Mouse (Mus musculus): ENCODE measurements around the gene Id2. TPM values are rescaled to one million over a fixed set of nuclear protein-coding genes. Genes with fewer than 3 reads are reported as not detected.

Gene Id2
- polyA plus RNA-seq, 1 experiment: not detected

DNA sequence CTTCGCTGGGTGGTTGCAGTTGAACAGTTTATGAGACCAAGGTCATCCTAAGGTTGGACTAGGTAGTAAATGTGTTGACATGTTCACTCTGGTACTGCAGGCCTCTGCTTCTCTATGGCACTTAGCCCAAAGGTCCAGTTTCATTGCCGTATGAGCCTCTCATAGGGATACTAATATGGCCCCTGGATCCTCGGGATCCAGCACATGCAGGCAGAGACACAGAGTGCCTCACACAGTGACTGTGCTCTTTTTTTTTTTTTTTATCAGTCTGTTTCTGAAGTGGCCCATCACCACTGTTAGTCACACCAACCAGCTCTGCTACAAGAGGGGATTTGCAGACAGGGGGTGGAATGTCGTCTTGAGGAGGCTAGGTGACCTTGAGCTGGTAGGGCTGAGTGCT lies 23.6 kb downstream of the Id2 start:
- no peaks in the 10 kb centered on the region for H3K27me3 ChIP-seq (ENCODE audit: control insufficient read depth)
- no peak for TF ChIP-seq GATA1 (IDR thresholded peaks at IDR 0.05; ENCODE audit: low read length)
- no peak for TF ChIP-seq TAL1 (IDR thresholded peaks at IDR 0.05; ENCODE audit: low read length)
- no peaks in the 10 kb centered on the region for H3K4me1 ChIP-seq (ENCODE audit: control insufficient read depth)
- no peaks in the 10 kb centered on the region for H3K9me3 ChIP-seq (ENCODE audit: control insufficient read depth, low read length)
- no peaks in the 10 kb centered on the region for H3K36me3 ChIP-seq (ENCODE audit: control insufficient read depth)
- H3K4me3 ChIP-seq (replicated peaks): no peak overlapping the region

DNA sequence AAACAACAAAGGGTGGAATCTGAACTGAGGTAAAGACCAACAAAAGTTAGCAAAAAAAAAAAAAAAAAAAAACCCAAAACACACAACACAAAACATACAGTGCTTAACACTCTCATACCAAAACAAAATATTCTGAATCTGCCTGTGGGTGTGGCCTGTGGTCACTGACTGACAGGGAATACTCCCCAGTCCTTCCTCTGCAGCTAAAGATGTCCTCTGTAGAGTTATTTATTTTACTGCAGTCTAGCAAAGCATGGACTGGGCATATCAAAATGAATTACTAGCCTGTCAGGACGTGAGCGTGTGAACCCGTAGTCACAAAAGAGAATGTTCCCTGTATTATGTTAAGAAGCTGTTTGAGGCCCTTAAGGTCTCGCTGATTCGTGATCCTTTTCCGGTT lies 34.7 kb downstream of the Id2 start:
- TF ChIP-seq TAL1 (IDR thresholded peaks at IDR 0.05; ENCODE audit: low read length): no peak
- no peak for TF ChIP-seq GATA1 (IDR thresholded peaks at IDR 0.05; ENCODE audit: low read length)
- H3K27me3 ChIP-seq (ENCODE audit: control insufficient read depth): no peaks in the 10 kb centered on the region
- H3K4me3 ChIP-seq (replicated peaks): no peak overlapping the region
- no peaks in the 10 kb centered on the region for H3K9me3 ChIP-seq (ENCODE audit: control insufficient read depth, low read length)
- no peaks in the 10 kb centered on the region for H3K4me1 ChIP-seq (ENCODE audit: control insufficient read depth)
- H3K36me3 ChIP-seq (ENCODE audit: control insufficient read depth): peaks cover 17% of the 10 kb centered on the region

DNA sequence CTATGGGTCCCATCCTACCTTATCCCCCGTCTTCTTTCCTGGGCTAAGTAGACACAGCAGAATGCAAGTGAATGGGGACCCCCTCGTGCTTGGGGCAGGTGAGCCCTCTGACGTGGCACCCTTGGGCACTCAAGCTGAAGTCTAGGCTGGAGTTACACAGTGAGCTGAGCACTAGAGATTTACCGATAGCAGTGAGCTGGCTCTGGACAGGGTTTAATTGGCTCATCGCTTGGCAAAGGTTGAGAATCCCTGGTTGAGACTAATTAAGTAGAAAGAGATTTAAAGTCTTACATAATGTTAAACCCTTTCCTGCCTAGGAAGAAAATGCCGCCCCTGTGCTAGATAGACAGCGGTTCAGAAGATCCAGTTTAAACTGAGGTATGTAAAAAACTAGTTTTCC lies 36.0 kb downstream of the Id2 start:
- Histone ChIP-seq H3K9me3 (ENCODE audit: control insufficient read depth, low read length) (no peaks in the 10 kb centered on the region), H3K4me3 (replicated peaks) (no peak overlapping the region), H3K4me1 (ENCODE audit: control insufficient read depth) (no peaks in the 10 kb centered on the region), H3K36me3 (ENCODE audit: control insufficient read depth) (peaks cover 26% of the 10 kb centered on the region), H3K27me3 (ENCODE audit: control insufficient read depth) (no peaks in the 10 kb centered on the region)
- no peak for TF ChIP-seq TAL1 (IDR thresholded peaks at IDR 0.05; ENCODE audit: low read length)
- TF ChIP-seq GATA1 (IDR thresholded peaks at IDR 0.05; ENCODE audit: low read length): no peak

DNA sequence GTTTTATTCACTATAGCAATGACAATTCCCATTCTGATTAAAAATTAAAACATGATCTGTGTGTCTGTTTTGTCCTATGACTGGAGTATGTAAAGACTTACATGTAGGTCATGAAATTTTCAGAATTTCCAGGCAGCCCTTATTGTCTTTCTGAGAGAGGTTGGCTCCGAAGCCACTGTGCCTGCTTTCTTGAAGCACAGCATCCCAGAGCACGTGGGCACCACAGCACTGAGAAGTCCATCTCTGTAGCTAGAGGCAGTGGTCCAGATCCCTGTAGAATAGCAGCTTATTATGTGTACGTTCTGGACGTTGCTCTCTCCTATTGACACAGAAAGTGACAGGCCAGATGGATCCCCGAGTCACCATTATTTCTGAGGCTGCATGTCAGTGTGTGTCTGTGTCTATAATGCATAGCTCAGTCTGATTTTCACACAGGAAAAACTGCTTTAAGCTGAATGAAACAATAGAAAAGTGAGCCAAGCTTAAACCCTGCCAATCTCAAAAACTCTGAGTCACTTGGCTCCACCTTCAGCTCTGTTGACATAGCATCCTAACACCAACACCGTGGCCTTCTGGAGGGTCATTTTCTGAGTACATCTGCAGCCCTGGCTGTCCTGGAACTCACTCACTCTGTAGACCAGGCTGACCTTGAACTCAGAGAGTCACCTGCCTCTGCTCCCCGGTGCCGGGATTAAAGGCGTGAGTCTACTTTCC lies 37.3 kb downstream of the Id2 start:
- no peak for TF ChIP-seq TAL1 (IDR thresholded peaks at IDR 0.05; ENCODE audit: low read length)
- no peak for TF ChIP-seq GATA1 (IDR thresholded peaks at IDR 0.05; ENCODE audit: low read length)
- no peaks in the 10 kb centered on the region for H3K27me3 ChIP-seq (ENCODE audit: control insufficient read depth)
- H3K4me1 ChIP-seq (ENCODE audit: control insufficient read depth): no peaks in the 10 kb centered on the region
- H3K9me3 ChIP-seq (ENCODE audit: control insufficient read depth, low read length): no peaks in the 10 kb centered on the region
- H3K36me3 ChIP-seq (ENCODE audit: control insufficient read depth): peaks cover 35% of the 10 kb centered on the region
- H3K4me3 ChIP-seq (replicated peaks): no peak overlapping the region

DNA sequence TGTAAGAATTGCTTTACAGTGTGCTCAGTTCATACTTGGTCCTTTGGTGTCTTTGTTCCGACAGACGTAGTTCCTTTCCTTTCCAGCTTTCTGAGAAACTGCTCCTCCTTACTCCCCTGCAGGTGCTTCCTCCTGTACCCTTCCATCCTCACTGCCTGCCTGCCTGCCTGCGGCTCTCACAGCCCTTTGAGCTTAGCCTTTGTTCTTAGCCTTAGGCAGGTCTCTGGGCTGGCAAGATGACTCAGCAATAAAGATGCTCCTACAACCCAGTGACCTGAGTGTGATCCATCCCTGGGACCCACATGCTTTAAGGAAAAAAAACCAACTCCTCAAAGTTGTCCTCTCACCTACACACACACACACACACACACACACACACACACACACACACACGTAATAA lies 42.0 kb downstream of the Id2 start:
- H3K9me3 ChIP-seq (ENCODE audit: control insufficient read depth, low read length): no peaks in the 10 kb centered on the region
- H3K27me3 ChIP-seq (ENCODE audit: control insufficient read depth): no peaks in the 10 kb centered on the region
- no peaks in the 10 kb centered on the region for H3K4me1 ChIP-seq (ENCODE audit: control insufficient read depth)
- no peak overlapping the region for H3K4me3 ChIP-seq (replicated peaks)
- no peak for TF ChIP-seq GATA1 (IDR thresholded peaks at IDR 0.05; ENCODE audit: low read length)
- TF ChIP-seq TAL1 (IDR thresholded peaks at IDR 0.05; ENCODE audit: low read length): no peak
- peaks cover 66% of the 10 kb centered on the region for H3K36me3 ChIP-seq (ENCODE audit: control insufficient read depth)

DNA sequence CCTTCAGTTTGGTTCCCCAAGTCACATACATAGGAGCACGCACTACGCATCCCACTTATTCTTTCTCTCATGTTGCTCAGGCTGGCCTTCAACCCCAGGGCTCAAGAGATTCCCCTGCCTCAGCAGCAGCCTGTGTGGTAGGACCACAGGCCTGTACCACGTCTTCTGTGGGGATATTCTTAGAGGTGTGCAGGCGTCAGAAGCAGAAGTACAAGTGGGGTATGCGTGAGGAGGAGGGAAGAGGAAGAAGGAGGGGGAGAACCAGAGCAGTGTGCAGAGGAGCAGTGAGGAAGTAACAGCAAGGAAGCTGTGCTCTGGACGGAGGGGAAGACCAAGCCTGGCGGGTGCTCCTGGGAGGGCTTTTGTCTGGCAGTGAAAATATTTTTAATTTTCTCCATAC lies 42.4 kb downstream of the Id2 start:
- no peak for TF ChIP-seq GATA1 (IDR thresholded peaks at IDR 0.05; ENCODE audit: low read length)
- TF ChIP-seq TAL1 (IDR thresholded peaks at IDR 0.05; ENCODE audit: low read length): no peak
- no peaks in the 10 kb centered on the region for H3K4me1 ChIP-seq (ENCODE audit: control insufficient read depth)
- no peaks in the 10 kb centered on the region for H3K9me3 ChIP-seq (ENCODE audit: control insufficient read depth, low read length)
- H3K27me3 ChIP-seq (ENCODE audit: control insufficient read depth): no peaks in the 10 kb centered on the region
- no peak overlapping the region for H3K4me3 ChIP-seq (replicated peaks)
- peaks cover 66% of the 10 kb centered on the region for H3K36me3 ChIP-seq (ENCODE audit: control insufficient read depth)

DNA sequence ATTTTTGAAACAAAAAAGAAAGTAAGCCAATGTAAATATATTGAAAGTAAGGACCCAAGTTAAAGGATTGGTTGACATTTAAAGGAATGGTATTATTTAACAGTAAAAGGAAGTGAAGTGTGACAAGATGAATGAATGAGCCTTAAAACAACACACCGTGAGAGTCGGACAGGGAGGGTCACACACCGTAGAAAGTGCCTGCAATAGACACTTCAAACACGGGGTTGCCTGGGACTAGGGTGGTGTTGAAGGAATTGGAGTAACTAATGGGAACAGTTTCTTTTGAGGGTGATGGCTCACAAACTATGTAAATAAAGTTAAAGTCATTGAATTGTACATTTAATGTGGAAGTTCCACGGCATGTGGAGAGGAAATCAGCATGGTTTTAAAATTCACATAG lies 47.7 kb downstream of the Id2 start:
- H3K4me1 ChIP-seq (ENCODE audit: control insufficient read depth): no peaks in the 10 kb centered on the region
- no peak for TF ChIP-seq GATA1 (IDR thresholded peaks at IDR 0.05; ENCODE audit: low read length)
- no peak for TF ChIP-seq TAL1 (IDR thresholded peaks at IDR 0.05; ENCODE audit: low read length)
- H3K27me3 ChIP-seq (ENCODE audit: control insufficient read depth): no peaks in the 10 kb centered on the region
- no peaks in the 10 kb centered on the region for H3K9me3 ChIP-seq (ENCODE audit: control insufficient read depth, low read length)
- peaks cover 36% of the 10 kb centered on the region for H3K36me3 ChIP-seq (ENCODE audit: control insufficient read depth)
- H3K4me3 ChIP-seq (replicated peaks): no peak overlapping the region

DNA sequence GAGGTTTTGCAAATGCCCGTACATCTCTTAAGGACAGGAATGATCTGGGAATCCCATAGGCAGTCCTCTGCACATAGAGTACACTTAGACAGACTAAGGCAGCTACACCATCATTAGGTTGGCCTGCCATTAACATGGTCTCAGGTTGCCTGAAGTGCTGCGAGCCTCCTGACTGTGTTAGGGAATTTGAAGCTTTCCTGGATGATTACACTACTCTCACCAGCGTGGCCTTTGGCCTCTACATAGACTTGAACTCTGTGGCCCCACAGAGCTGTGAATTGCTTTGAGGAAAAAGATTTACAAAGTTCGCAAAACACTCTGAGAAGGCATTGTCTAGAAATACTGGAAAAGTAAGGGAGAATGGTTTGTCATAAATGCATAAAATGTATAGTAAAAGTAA lies 52.4 kb downstream of the Id2 start:
- no peaks in the 10 kb centered on the region for H3K9me3 ChIP-seq (ENCODE audit: control insufficient read depth, low read length)
- H3K4me1 ChIP-seq (ENCODE audit: control insufficient read depth): no peaks in the 10 kb centered on the region
- no peaks in the 10 kb centered on the region for H3K27me3 ChIP-seq (ENCODE audit: control insufficient read depth)
- TF ChIP-seq GATA1 (IDR thresholded peaks at IDR 0.05; ENCODE audit: low read length): no peak
- no peak for TF ChIP-seq TAL1 (IDR thresholded peaks at IDR 0.05; ENCODE audit: low read length)
- H3K4me3 ChIP-seq (replicated peaks): no peak overlapping the region
- peaks cover 27% of the 10 kb centered on the region for H3K36me3 ChIP-seq (ENCODE audit: control insufficient read depth)

DNA sequence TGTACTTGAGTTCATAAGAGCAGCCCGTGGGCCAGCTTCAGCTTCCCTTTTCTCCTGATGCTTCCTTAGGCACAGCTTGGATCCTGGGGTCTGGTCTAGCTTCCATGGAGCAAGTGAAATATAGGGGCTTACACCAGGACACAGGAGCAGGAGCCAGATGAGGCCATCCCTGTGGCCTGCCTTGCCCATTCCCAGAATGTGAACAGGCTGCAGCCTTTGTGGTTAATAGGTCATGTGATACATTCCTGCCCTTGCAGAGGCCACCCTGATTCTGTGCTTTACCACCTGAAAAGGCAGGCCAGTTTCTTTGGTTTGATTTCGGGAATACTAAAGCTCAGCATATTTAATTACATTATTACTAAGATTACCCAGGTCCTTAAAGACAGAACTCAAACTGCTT lies 52.9 kb downstream of the Id2 start:
- Histone ChIP-seq H3K36me3 (ENCODE audit: control insufficient read depth) (peaks cover 27% of the 10 kb centered on the region), H3K4me1 (ENCODE audit: control insufficient read depth) (no peaks in the 10 kb centered on the region), H3K4me3 (replicated peaks) (no peak overlapping the region), H3K9me3 (ENCODE audit: control insufficient read depth, low read length) (no peaks in the 10 kb centered on the region), H3K27me3 (ENCODE audit: control insufficient read depth) (no peaks in the 10 kb centered on the region)
- no peak for TF ChIP-seq GATA1 (IDR thresholded peaks at IDR 0.05; ENCODE audit: low read length)

Other genes starting within 250 kb of the Id2 start
- 0.32 and 0.50 TPM in 2 replicates for gene Kidins220, start 122.2 kb downstream of the Id2 start, polyA plus RNA-seq (2012)

Data from erythroblast, embryonic 14.5 days (primary cell).